Mouse (Mus musculus): ENCODE data around the gene Gabrp. TPM values are rescaled to one million over a fixed set of nuclear protein-coding genes. Genes with fewer than 3 reads are reported as not detected.

Gabrp gene
- total RNA-seq, 2 experiments from 2014 or later = not detected

DNA sequence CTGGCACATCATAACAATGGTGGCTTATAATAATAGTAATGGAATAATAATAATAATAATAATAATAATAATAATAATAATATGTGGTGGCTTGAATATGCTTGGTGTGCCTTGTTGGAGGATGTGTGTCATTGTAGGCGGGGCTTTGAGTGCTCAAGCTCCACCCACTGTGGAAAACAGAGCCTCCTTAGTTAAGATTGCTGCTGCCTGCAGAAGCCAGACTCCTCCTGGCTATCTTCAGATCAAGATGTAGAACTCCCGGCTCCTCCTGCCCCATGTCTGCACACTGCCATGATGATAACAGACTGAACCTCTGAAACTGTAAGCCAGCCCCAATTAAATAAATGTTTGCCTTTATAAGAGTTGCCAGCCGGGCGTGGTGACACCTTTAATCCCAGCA lies 44.2 kb downstream of the Gabrp start:
- no peak for ATAC-seq (replicated peaks; ENCODE audit: low FRiP score, low TSS enrichment, poor library complexity, severe bottlenecking)

DNA sequence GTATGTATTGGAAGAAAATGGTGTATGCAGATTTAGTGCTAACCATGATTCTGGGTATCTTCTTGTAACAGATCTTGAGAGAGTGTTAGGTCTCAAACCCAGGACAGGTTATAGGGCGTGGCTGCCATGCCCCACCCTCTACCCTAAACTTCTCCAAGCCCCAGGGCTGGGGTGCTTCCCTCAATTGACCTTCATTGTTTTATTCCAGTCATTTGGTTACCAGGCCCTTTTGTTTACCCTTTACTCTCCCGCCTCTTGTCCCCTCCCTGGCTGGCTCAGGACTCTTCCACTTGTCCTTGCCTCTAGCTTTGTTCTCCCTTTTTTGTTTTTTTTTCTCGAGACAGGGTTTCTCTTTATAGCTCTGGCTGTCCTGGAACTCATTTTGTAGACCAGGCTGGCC lies 45.2 kb downstream of the Gabrp start:
- no peak for ATAC-seq (replicated peaks; ENCODE audit: low FRiP score, low TSS enrichment, poor library complexity, severe bottlenecking)

DNA sequence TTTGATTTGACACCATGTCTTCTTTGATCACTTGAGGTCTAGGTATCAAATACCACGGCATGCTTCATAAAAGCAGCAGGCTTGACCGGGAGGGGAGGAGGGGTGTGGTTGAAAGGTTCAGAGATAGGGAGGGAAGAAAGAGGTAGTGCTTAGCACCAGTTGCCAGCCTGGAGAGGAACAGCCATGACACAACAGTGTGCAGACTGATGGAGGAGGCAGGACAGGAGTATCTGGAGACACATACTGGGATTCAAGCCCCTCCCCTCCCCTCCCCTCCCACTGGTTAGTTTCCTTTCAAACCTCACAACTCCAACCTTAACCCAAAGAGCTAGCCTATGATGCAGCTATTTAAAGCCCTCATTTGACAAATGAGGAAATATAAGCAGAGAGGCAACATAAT lies 49.2 kb downstream of the Gabrp start:
- no peak for ATAC-seq (replicated peaks; ENCODE audit: low FRiP score, low TSS enrichment, poor library complexity, severe bottlenecking)

DNA sequence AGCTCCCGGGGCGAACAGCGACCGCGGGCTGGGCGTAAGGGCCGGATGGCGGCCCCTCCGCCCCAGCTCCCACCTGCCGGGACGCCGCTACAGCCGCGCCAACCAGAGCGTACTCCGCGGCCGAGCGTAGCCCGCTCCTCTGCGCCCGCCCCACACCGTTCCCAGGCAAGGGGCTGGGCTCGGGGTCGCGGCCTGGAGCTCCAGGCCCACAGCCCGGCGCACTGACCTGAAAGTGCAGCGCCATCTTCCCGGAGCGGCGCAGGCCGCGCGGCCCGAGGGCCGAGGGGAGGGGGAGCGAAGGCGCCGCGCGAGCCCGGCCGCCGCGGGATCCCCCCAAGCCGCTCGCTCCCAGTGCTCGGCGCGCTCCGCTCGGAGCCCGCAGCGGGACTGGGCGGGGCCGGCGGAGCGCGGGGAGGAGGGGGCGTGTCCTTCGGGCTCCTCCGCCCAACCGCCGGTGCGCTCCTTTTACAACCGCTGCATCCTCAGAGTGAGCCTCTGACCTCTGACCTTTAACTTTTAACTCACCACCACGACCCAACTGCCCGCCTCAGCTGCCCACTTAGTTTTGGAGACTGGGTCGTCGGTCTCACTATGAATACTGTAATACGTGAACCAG lies 65.3 kb downstream of the Gabrp start, which contains the start of gene Ranbp17:
Ranbp17 (minus strand) TSS at position 371 of the 616 bp plus-strand sequence.
- peak; percentile 73 for ATAC-seq (replicated peaks; ENCODE audit: low FRiP score, low TSS enrichment, poor library complexity, severe bottlenecking)

DNA sequence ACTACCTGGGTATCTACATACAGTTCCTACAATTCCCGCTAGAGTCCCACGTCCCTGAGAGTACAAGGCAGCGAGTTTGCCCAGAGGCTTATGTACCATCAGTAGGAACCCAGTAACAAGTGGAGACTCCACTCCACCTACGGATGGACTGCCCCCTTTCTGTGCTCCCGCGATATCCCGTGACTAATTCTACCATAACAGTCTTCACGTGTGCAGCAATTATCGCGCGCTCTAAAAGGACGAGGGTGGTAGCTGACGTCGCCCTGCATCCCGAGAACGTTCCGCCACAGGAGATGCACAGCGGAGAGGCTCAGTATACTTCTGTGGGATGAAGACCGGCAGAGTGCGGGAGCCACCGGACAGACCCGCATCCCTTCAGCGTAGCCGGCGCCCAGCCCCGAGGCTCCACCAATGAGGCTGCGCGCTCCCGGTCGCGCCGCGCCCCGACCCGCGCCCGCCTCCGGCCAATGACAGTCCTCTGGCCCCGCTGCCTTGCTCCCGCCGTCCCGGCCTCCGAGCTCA lies 65.8 kb downstream of the Gabrp start:
- peak; percentile 98 for ATAC-seq (replicated peaks; ENCODE audit: low FRiP score, low TSS enrichment, poor library complexity, severe bottlenecking)

DNA sequence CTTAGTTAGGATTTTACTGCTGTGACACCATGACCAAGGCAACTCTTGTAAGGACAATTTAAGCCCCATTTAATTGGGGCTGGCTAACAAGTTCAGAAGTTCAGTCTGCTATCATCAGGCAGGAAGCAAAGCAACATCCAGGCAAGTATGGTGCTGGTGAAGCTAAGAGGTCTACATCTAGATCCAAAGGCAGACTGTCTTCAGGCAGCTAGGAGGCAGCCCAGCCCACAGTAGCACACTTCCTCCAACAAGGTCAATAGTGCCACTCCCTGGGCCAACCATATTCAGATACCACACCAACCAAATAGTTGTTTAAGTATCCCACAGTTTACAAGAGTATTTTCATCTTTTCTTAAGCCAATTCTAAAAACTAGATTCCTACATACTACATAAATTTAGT lies 69.4 kb downstream of the Gabrp start:
- no peak for ATAC-seq (replicated peaks; ENCODE audit: low FRiP score, low TSS enrichment, poor library complexity, severe bottlenecking)

Other genes with a start within 250 kb of the Gabrp start
- gene Ranbp17, start 65.2 kb downstream of the Gabrp start, total RNA-seq (2014; fragmentation: Nextera tagmentation) = 8.6 and 9.7 TPM in 2 replicates
- gene Ranbp17, start 65.2 kb downstream of the Gabrp start, total RNA-seq (2017) = 5.9 and 6.6 TPM in 2 replicates
- not detected in 2 replicates for gene D130052B06Rik, start 20.3 kb upstream of the Gabrp start, total RNA-seq (2014; fragmentation: Nextera tagmentation)
- gene D130052B06Rik, start 20.3 kb upstream of the Gabrp start, total RNA-seq (2017) = not detected in 2 replicates